In the genomic region with DNA sequence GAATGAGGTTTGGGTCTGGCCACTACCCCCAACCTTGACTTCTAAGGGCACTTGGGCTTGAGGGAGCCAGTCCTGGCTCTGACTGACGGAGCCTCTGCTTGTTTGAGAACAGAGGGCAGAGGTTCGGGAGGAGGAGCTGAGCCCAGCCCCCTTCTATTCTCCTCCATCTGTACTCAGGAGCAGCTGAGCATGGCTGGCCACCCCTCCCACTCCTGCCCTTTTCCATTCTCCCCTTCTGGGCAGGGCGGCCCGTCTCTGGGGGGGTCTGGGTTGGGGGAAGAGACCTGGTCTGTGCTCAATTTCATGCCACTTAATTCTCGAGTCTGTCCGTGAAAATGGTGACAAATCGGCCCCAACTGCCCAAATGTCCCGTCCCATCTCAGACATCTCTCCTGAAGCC, we compare ENCODE assay signal across 28 mouse cellular contexts. TPM values are rescaled to one million over a fixed set of nuclear protein-coding genes. Genes with fewer than 3 reads are reported as not detected.
DNase-seq lines count a peak whose midpoint lies in the region; ATAC-seq lines count a peak whose summit lies in the region.
"Had no signal": no experiment of that assay in that cellular context is flagged by ENCODE, and none has a peak within 500 bp of the region (broad histone marks: within the 10 kb centered on the region; RNA-seq: fewer than 3 reads in every experiment).

No protein-coding gene starts in this region.

- WGBS in embryonic facial prominence, embryonic 12.5 days, result 27% methylated on average over 8 of the region's 8 CpGs
- WGBS in embryonic facial prominence, embryonic 10.5 days, result 32% methylated on average over 8 of the region's 8 CpGs
- WGBS in kidney, embryonic 15.5 days, result 27% methylated on average over 8 of the region's 8 CpGs
- 5% methylated on average over 8 of the region's 8 CpGs for WGBS in midbrain, embryonic 14.5 days

- no peaks in the 10 kb centered on the region for H3K36me3 ChIP-seq in embryonic facial prominence, embryonic 12.5 days
- no peaks in the 10 kb centered on the region for H3K36me3 ChIP-seq in embryonic facial prominence, embryonic 10.5 days (replicated peaks)
- H3K36me3 ChIP-seq in kidney, embryonic 15.5 days, result no peaks in the 10 kb centered on the region
- H3K36me3 ChIP-seq in midbrain, embryonic 14.5 days (ENCODE audit: control insufficient read depth, insufficient read depth, low read length), result no peaks in the 10 kb centered on the region
- H3K36me3 ChIP-seq: heart, embryonic 10.5 days; intestine, embryonic 15.5 days; limb, embryonic 15.5 days; stomach, embryonic 15.5 days had no signal

- H3K4me1 ChIP-seq in embryonic facial prominence, embryonic 12.5 days, result peaks cover 4% of the 10 kb centered on the region; the same call in 1 of the 2 replicates
- peaks cover 20% of the 10 kb centered on the region for H3K4me1 ChIP-seq in embryonic facial prominence, embryonic 10.5 days
- peaks cover 13% of the 10 kb centered on the region for H3K4me1 ChIP-seq in kidney, embryonic 15.5 days
- peaks cover 43% of the 10 kb centered on the region for H3K4me1 ChIP-seq in midbrain, embryonic 14.5 days (ENCODE audit: control insufficient read depth, insufficient read depth, low read length)
- H3K4me1 ChIP-seq: intestine, embryonic 15.5 days; stomach, embryonic 15.5 days had no signal

- peaks cover 22% of the 10 kb centered on the region; the same call in 1 of the 2 replicates for H3K27me3 ChIP-seq in embryonic facial prominence, embryonic 12.5 days
- peaks cover 57% of the 10 kb centered on the region for H3K27me3 ChIP-seq in embryonic facial prominence, embryonic 10.5 days (replicated peaks; ENCODE audit: low read depth, poor library complexity, severe bottlenecking)
- H3K27me3 ChIP-seq in kidney, embryonic 15.5 days, result peaks cover 31% of the 10 kb centered on the region; the same call in 1 of the 2 replicates
- 0 out of 2 replicates have a peak, but pooled peaks cover 2% of the 10 kb centered on the region for H3K27me3 ChIP-seq in midbrain, embryonic 14.5 days (ENCODE audit: control insufficient read depth, insufficient read depth, low read length)
- H3K27me3 ChIP-seq: intestine, embryonic 15.5 days; stomach, embryonic 15.5 days had no signal

- no peak overlapping the region for H3K4me2 ChIP-seq in embryonic facial prominence, embryonic 12.5 days (replicated peaks)
- no peak overlapping the region for H3K4me2 ChIP-seq in kidney, embryonic 15.5 days
- H3K4me2 ChIP-seq in midbrain, embryonic 14.5 days (ENCODE audit: low read length), result no peak overlapping the region
- H3K4me2 ChIP-seq: intestine, embryonic 15.5 days; limb, embryonic 15.5 days; lung, embryonic 14.5 days; stomach, embryonic 15.5 days had no signal

- H3K4me3 ChIP-seq in embryonic facial prominence, embryonic 12.5 days, result no peak overlapping the region
- H3K4me3 ChIP-seq in embryonic facial prominence, embryonic 10.5 days, result no peak overlapping the region
- no peak overlapping the region for H3K4me3 ChIP-seq in kidney, embryonic 15.5 days (replicated peaks)
- H3K4me3 ChIP-seq in midbrain, embryonic 14.5 days (replicated peaks; ENCODE audit: low read depth, low read length), result no peak overlapping the region
- H3K4me3 ChIP-seq: heart, embryonic 10.5 days; intestine, embryonic 15.5 days; limb, embryonic 15.5 days; stomach, embryonic 15.5 days had no signal

- no peak for DNase-seq in embryonic facial prominence, embryonic 10.5 days (ENCODE audit: low spot score)
- DNase-seq in kidney, adult 9 months, result no peak
- peak; percentile 44 for DNase-seq in embryo, embryonic 10.5 days (ENCODE audit: low spot score)
- peak; percentile 19 for DNase-seq in midbrain, embryonic 14.5 days
- no peak for DNase-seq in gastrocnemius, postnatal 25 days
- DNase-seq in layer of hippocampus, adult 18-20 months (ENCODE audit: low spot score in 2 of 2), result no peak
- DNase-seq: adrenal gland, postnatal 25 days; cerebellum, adult 11 months; cerebellum, adult 9-11 months; kidney, postnatal 36 days; lung, embryonic 14.5 days; right cerebral cortex, adult 18-20 months; right cerebral cortex, postnatal 4 days; thymus, postnatal 36 days had no signal

- peak; percentile 58; the same call in 1 of the 2 replicates for ATAC-seq in embryonic facial prominence, embryonic 12.5 days (ENCODE audit: insufficient number of reproducible peaks, insufficient read depth, low FRiP score, low TSS enrichment)
- peak; percentile 43 for ATAC-seq in kidney, embryonic 15.5 days (replicated peaks; ENCODE audit: low FRiP score)
- no peak for ATAC-seq in midbrain, embryonic 14.5 days (ENCODE audit: low FRiP score, low TSS enrichment)
- ATAC-seq: CD4-positive, CD25-positive, alpha-beta regulatory T cell, adult 4 months; intestine, embryonic 15.5 days had no signal

- H3K27ac ChIP-seq in embryonic facial prominence, embryonic 12.5 days, result no peak overlapping the region
- no peak overlapping the region for H3K27ac ChIP-seq in embryonic facial prominence, embryonic 10.5 days (replicated peaks)
- no peak overlapping the region for H3K27ac ChIP-seq in kidney, embryonic 15.5 days
- H3K27ac ChIP-seq in midbrain, embryonic 14.5 days (replicated peaks; ENCODE audit: low read depth, low read length), result no peak overlapping the region
- H3K27ac ChIP-seq: heart, embryonic 10.5 days; intestine, embryonic 15.5 days; limb, embryonic 15.5 days; liver, embryonic 14.5 days; stomach, embryonic 15.5 days had no signal

- no peak overlapping the region for H3K9ac ChIP-seq in embryonic facial prominence, embryonic 12.5 days
- no peak overlapping the region for H3K9ac ChIP-seq in kidney, embryonic 15.5 days
- no peak overlapping the region for H3K9ac ChIP-seq in midbrain, embryonic 14.5 days (replicated peaks; ENCODE audit: low read length)
- H3K9ac ChIP-seq: intestine, embryonic 15.5 days; limb, embryonic 15.5 days; liver, embryonic 14.5 days; lung, embryonic 14.5 days; stomach, embryonic 15.5 days had no signal

- no peaks in the 10 kb centered on the region for H3K9me3 ChIP-seq in embryonic facial prominence, embryonic 12.5 days
- no peaks in the 10 kb centered on the region for H3K9me3 ChIP-seq in embryonic facial prominence, embryonic 10.5 days
- H3K9me3 ChIP-seq in kidney, embryonic 15.5 days (replicated peaks), result no peaks in the 10 kb centered on the region
- H3K9me3 ChIP-seq in midbrain, embryonic 14.5 days (ENCODE audit: control insufficient read depth, low read length), result no peaks in the 10 kb centered on the region
- H3K9me3 ChIP-seq: heart, embryonic 10.5 days; intestine, embryonic 15.5 days; limb, embryonic 15.5 days; stomach, embryonic 15.5 days had no signal

RNA-seq across cellular contexts. Expression of a gene that starts 49.5 kb away (rescaled TPM):
- polyA plus RNA-seq in embryonic facial prominence, embryonic 12.5 days (2016; fragmentation: Nextera tagmentation; extraction: Ambion mirVana), result 0.55 and 0.60 TPM in 2 replicates
- 1.4 and 2.4 TPM in 2 replicates for polyA plus RNA-seq in embryonic facial prominence, embryonic 10.5 days (2016; fragmentation: Nextera tagmentation; extraction: Ambion mirVana)
- 36.0 and 37.3 TPM in 2 replicates for polyA plus RNA-seq in kidney, embryonic 15.5 days (2015; fragmentation: Nextera tagmentation; extraction: Ambion mirVana)
- 49.8 and 53.0 TPM in 2 replicates for polyA plus RNA-seq in midbrain, embryonic 14.5 days (2014; fragmentation: Nextera tagmentation; extraction: Ambion mirVana)
- total RNA-seq in gastrocnemius, postnatal 25 days (2021), result not detected
- under 1 TPM; 0.27 to 0.28 TPM for total RNA-seq in layer of hippocampus, adult 18-20 months (2021)
- total RNA-seq: adrenal gland, postnatal 25 days; gastrocnemius, adult 8-10 months; granulocyte monocyte progenitor cell, adult 5-6 weeks; hematopoietic stem cell, adult 5-6 weeks; left cerebral cortex, adult 18-20 months; left cerebral cortex, postnatal 36 days had no signal
- polyA plus RNA-seq: CD4-positive, CD25-positive, alpha-beta regulatory T cell, adult 4 months; heart, postnatal 0 days; liver, embryonic 14.5 days; lung, embryonic 14.5 days had no signal

Comparison
In these comparisons a context has a peak if more than half of its experiments do, and no peak if none do; other contexts are left out.
1. DNase-seq: peak in embryo, embryonic 10.5 days (single experiment) and midbrain, embryonic 14.5 days (single experiment); none in embryonic facial prominence, embryonic 10.5 days (single experiment), kidney, adult 9 months (single experiment), gastrocnemius, postnatal 25 days (single experiment) and layer of hippocampus, adult 18-20 months (0 of 2).
2. RNA of a gene that starts 49.5 kb away (polyA plus RNA-seq): 49.8 to 53.0 TPM in midbrain, embryonic 14.5 days and 36.0 to 37.3 TPM in kidney, embryonic 15.5 days; 1.4 to 2.4 TPM in embryonic facial prominence, embryonic 10.5 days and 0.55 to 0.60 TPM in embryonic facial prominence, embryonic 12.5 days; every median in the first group is over 10 times any median in the second.